Mouse (Mus musculus): Measurements from ENCODE around the gene Nlrc5.

DNA sequence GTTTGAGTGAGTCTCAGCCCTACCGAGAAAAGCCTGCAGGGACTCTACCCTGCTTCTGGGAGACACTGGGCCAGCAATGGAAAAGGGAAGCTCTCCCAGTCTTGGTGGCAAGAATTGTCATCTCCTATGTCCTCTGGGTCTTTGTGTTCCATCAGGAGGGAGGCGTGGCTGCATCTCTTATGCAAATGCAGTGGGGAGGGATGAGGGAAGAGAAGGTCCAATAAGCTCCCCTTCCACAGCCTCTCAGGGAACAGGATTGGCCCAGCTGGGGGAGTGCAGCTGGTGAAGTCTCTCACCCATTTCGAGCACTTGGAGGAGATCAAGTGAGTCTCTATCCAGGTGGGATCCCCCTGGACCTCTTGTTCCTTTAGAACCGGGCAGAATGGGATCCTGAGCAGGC, 87.3 kb downstream of the Nlrc5 start:
- no peak for TF ChIP-seq CTCF (IDR thresholded peaks at IDR 0.05; ENCODE audit: low read depth)
- TF ChIP-seq EP300 (IDR thresholded peaks at IDR 0.05; ENCODE audit: low read depth) = no peak
